Mouse (Mus musculus) liver, embryonic 14.5 days (tissue): ENCODE data around the gene Ngfr.

Experiments
- CTCF ChIP-seq: IDR thresholded peaks from 2 replicates; pipeline ENCODE4 v1.5.1; 2016; ENCODE audit warnings: antibody characterized with exemption, low read depth, control low read depth
- EP300 ChIP-seq: IDR thresholded peaks from 2 replicates; pipeline ENCODE4 v1.6.1; 2016; ENCODE audit warnings: antibody characterized with exemption, low read depth

GRCm38 (mm10) chr11:95574786-95575334, 12.7 kb downstream of the Ngfr start:
- TF ChIP-seq EP300 (no peak), CTCF (no peak)
